Mouse (Mus musculus) olfactory bulb, adult 2 months (tissue): ENCODE data around the gene A630001G21Rik. TPM values are rescaled to one million over a fixed set of nuclear protein-coding genes. Genes with fewer than 3 reads are reported as not detected.

Experiments used
- H3K27ac ChIP-seq: fragments of 200-500 bp; 2 replicates; pipeline ENCODE4 v1.5.1; 2012; ENCODE audit warnings: low read depth, low read length; ENCODE audit not compliant: insufficient read depth
- H3K4me1 ChIP-seq: fragments of 200-500 bp; 2 replicates; pipeline ENCODE4 v1.6.1; 2012; ENCODE audit warnings: low read length; ENCODE audit not compliant: control insufficient read depth, insufficient read depth
- H3K4me3 ChIP-seq: fragments of 200-500 bp; 2 replicates; pipeline ENCODE4 v1.5.1; 2012; ENCODE audit warnings: mild to moderate bottlenecking, low read depth, low read length, moderate library complexity; ENCODE audit not compliant: insufficient read depth
- CTCF ChIP-seq: fragments of 200-500 bp; IDR thresholded peaks from 2 replicates; pipeline ENCODE4 v1.5.1; 2012; ENCODE audit warnings: low read depth, mild to moderate bottlenecking, low read length, moderate library complexity; ENCODE audit not compliant: insufficient read depth
- POLR2A ChIP-seq: fragments of 200-500 bp; IDR thresholded peaks from 2 replicates; pipeline ENCODE4 v1.6.1; 2012; ENCODE audit warnings: mild to moderate bottlenecking, low read depth, low read length, moderate library complexity; ENCODE audit not compliant: insufficient read depth
- WGBS: fragments of 180-500 bp; shearing (Covaris S2); methylation state at CpG from one replicate; pipeline ENCODE4 v1.1.7; 2018; 5-methylcytosine and 5-hydroxymethylcytosine counted together
- polyA plus RNA-seq: library from polyadenylated mRNA; stranded (reverse); fragments of >200 nt; gene quantifications from 2 replicates; pipeline ENCODE4 v1.2.4, GENCODE M21; 2012; ENCODE audit warnings: low replicate concordance; ENCODE audit not compliant: missing spikeins, insufficient read depth, insufficient read length

The A630001G21Rik gene
- polyA plus RNA-seq, 1 experiment: not detected

DNA sequence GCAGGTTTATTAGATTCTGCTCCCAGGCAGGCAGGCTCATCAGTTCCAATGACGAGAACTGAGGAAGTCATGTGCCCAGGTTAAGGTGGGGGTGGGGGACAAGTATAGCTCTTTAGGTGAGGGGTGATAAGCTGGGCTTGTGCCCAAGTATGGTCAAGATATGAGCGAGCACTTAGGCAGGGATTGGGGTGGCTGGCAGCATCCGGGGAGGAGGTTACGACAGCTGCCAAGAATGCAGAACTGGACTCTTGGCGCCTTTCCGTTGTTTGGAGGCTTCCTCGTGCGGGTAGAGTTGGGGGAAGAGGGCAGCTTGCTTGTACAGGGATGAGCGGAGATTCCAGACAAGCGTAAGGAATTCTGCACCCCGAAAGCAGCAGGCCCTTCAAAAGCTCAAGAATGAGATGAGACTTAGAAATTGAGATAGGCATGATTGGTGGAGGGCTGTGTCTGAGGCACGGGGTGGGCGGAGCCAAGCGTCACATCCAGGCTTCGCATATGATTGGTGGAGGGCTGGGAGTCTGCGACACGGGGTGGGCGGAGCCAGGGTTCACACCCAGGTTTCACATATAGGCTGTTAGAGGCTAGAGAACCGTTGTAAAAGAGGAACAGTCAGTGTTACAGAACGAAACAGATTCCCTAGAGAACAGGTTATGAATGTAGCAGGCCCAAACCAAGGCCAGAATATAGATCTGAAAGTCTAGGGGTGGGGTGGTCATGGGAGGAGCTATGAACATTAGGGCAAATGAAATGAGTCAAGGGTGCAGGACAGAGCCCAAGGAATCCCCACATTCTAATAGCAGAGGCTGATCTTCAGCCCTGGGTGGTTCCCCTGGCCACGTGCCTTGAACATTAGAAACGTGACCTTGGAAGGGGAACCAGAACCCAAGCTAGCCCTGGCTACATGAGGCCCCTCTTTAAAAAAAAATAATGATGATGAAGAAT, 74.9 kb downstream of the A630001G21Rik start:
- H3K4me1 ChIP-seq: peaks cover 5% of the 10 kb centered on the region
- TF ChIP-seq CTCF: no peak
- no peak for TF ChIP-seq POLR2A
- no peak overlapping the region for H3K27ac ChIP-seq
- 22% methylated on average over 22 of the region's 22 CpGs for WGBS
- H3K4me3 ChIP-seq: peak overlapping the region; percentile 31

DNA sequence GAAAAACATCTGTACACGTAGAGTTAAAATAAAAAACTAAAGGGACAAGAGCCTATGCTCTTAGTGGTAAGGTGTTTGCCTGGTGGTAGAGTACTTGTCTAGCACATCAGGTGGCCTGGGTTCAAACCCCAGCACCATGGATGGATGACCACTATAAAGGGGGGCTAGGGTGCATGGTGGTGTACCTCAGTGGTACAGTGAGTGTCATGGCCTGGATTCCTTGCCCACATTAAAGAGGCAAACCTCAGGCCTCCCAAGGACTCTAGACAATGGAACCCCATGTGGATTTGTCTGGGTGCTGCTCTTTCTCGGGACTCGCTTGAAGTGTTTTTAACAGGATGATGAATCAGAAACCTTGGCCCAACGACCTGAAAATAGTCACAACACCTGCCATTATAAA, 75.9 kb downstream of the A630001G21Rik start:
- H3K27ac ChIP-seq: no peak overlapping the region
- WGBS: 83% methylated on average over 4 of the region's 4 CpGs
- peaks cover 5% of the 10 kb centered on the region for H3K4me1 ChIP-seq
- no peak overlapping the region for H3K4me3 ChIP-seq
- TF ChIP-seq POLR2A (no peak), CTCF (no peak)

DNA sequence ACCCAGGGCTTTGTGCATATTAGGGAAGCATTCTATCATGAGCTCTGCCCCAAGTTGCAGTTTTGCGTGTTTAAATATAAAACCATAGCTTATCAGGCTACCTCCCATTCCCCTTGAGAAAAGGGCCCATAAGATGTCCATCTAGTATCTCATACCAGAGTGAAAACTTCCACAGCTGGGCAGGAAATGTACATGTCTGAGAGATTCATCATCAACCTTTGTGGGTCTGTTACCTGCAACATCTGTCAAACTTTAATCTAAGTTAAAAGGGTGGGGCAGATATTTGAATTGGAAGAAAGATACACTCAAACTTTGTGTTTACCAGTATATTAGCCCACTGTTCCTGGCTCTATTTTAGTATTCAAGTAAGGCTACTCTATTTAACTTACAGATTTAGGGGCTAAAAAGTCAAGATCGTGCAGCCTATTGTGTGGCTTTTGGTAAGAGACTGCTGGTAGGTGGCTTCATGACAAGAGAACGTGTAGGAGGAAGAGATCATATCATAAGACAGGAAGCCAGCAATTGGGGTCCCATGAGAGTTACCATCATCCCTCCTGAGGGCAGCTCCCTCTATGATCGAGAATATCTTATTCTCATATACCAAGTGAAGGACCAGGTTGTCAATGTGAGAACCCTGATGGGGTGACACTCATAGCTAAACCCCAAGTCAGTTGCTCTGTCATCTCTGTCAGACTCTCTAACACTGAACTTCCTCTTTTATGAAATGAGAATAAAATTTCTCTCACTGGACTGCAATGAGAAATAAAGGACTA, 80.5 kb downstream of the A630001G21Rik start:
- TF ChIP-seq POLR2A (no peak), CTCF (no peak)
- Histone ChIP-seq H3K27ac (no peak overlapping the region), H3K4me3 (no peak overlapping the region), H3K4me1 (no peaks in the 10 kb centered on the region)
- WGBS: 82% methylated on average over 4 of the region's 4 CpGs

DNA sequence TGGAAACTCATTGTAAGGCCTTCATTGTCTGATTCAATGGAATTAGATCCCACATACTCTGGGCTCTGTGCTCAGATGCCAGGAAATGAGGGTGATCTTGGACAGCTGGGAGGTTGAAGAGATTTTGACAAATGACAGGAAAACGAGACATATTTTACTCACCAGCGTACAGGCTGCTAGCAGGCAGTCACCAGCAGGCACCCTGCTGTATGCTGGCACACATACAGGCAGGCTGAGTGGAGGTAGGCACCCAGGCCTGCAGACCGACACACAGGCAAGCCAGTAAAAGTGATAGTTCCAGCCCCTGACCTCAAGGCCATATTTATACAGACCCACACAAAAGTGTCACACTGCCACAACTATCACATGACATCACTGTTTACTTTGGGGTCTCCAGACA, 82.8 kb downstream of the A630001G21Rik start:
- Histone ChIP-seq H3K4me3 (no peak overlapping the region), H3K27ac (no peak overlapping the region), H3K4me1 (no peaks in the 10 kb centered on the region)
- TF ChIP-seq CTCF: no peak
- no peak for TF ChIP-seq POLR2A
- 75% methylated on average over 3 of the region's 3 CpGs for WGBS

DNA sequence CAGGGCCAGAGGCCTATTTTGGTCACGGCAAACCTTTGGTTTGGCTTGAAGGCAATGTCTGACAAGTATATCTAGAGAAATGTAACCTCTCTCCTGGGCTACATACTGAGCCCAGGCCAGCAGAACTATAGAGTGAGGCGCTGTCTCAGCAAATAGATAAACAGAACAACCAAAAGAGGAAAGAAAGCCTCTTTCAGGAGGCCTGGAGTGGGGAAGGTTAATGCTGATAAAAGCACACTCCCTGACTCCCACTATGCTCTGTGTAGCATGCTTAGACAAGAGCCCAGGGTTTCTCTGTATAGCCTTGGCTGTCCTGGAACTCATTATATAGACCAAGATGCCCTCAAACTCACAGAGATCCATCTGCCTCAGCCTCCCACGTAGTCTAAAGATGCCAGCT, 85.2 kb downstream of the A630001G21Rik start:
- H3K4me3 ChIP-seq: no peak overlapping the region
- no peaks in the 10 kb centered on the region for H3K4me1 ChIP-seq
- TF ChIP-seq CTCF: no peak
- no peak for TF ChIP-seq POLR2A
- H3K27ac ChIP-seq: no peak overlapping the region
- 68% methylated on average over 3 of the region's 3 CpGs for WGBS

DNA sequence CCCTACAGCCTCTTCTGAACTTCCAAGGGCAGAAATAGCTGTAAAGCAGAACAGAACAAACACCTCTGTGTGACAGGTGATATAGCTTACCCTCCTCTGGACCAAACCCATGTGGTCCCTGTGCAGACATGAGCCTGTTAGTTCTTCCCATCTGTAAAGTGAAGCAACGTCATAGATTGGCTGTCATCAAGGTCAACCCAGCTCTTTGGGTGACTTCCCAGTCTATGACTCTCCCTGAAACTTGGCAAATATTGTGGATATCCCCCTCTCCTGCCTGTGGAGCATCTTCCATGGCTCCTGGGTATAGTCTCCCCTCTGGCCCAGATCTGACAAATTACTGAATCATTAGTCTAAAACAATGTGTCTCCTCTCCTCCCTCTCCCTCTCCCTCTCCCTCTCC, 86.2 kb downstream of the A630001G21Rik start:
- no peak for TF ChIP-seq CTCF
- no peak for TF ChIP-seq POLR2A
- H3K27ac ChIP-seq: no peak overlapping the region
- H3K4me1 ChIP-seq: no peaks in the 10 kb centered on the region
- H3K4me3 ChIP-seq: no peak overlapping the region
- WGBS: 71% methylated on average over 1 of the region's 1 CpGs

DNA sequence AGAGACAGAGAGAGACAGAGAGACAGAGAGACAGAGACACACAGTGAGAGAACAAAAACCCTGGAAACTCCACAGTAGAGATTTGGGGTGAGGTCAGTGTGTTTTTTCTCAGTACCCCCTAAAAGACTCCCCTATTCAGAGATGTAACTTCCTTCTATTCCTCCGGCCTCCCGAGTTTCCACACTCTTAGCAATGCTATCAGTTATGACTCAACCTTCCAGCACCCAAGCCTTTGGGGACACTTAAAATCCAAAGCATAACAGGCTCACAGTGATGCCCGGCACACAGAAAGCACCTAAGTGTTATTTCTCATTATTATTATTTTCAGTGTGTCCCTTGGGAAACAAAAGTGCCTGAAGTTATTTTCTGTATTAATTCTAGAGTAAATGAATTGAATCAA, 87.9 kb downstream of the A630001G21Rik start:
- Histone ChIP-seq H3K27ac (no peak overlapping the region), H3K4me3 (no peak overlapping the region), H3K4me1 (no peaks in the 10 kb centered on the region)
- TF ChIP-seq POLR2A: no peak
- no peak for TF ChIP-seq CTCF
- WGBS: 84% methylated on average over 3 of the region's 3 CpGs

DNA sequence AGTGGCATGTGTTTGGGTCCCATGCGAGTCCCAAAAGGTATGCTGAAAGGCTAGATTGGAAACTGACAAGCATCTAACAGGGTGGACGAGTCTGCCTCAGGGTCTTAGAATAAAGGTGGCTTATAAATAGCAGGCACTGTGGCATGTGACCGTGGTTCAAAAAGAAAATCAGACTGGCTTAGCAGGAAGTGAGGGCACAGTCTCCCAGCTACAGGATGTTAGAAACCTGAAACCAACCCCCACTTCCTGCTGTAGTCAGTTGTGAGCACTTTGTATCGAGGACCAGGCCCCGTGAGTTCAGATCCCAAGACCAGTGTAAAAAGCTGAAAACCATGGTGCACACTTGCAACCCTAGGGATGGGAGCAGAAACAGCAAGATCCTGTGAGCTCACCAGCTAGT, 91.1 kb downstream of the A630001G21Rik start:
- no peak overlapping the region for H3K4me3 ChIP-seq

DNA sequence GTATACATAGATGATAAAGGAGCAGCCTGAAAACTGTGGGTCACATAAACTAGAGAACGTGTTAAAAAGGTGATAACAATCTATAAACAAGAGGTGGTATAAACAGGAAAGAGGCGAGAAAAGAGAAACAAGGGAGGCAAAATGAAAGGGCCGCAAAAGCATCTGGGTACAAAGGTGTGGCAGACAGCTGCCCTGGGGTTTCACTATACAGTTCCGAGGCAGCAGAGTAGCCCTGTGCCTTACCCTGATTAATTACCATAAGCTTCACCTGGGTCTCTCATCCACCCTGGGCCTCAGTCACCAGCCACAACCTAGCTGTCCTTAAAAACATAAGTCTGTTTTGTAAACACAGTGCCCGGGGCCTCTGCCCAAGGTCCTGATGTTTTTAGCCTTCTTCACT, 91.8 kb downstream of the A630001G21Rik start:
- TF ChIP-seq CTCF: no peak
- no peak for TF ChIP-seq POLR2A
- no peak overlapping the region for H3K4me3 ChIP-seq
- no peak overlapping the region for H3K27ac ChIP-seq
- H3K4me1 ChIP-seq: no peaks in the 10 kb centered on the region
- WGBS: 83% methylated on average over 5 of the region's 5 CpGs

More for the DNA sequence above, 91.1 kb downstream of the A630001G21Rik start:
- H3K4me1 ChIP-seq: no peaks in the 10 kb centered on the region
- WGBS: 76% methylated on average over 5 of the region's 5 CpGs
- H3K27ac ChIP-seq: no peak overlapping the region
- no peak for TF ChIP-seq POLR2A
- TF ChIP-seq CTCF: no peak

DNA sequence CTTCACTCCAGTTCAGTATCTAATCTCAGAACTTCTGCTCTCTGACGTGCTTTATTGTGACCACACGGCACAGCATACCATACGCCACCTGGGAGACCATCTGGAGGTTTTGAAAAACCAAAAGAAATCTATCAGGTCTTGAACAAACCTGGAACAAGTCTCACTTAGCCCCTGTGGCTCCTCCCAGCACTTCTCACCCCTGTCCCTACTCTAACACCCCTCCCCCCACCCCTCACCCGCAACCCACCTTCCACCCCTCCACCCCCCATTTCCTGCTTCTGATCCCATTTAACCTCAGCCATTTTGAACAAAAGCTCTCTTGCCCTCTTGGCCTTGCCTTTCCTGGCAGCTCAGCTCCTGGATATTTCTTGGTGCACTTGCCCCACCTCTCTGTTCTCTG, 98.2 kb downstream of the A630001G21Rik start:
- H3K4me1 ChIP-seq: no peaks in the 10 kb centered on the region

More for the DNA sequence above, 98.2 kb downstream of the A630001G21Rik start:
- TF ChIP-seq CTCF (no peak), POLR2A (no peak)
- H3K4me3 ChIP-seq: no peak overlapping the region
- WGBS: 87% methylated on average over 4 of the region's 4 CpGs
- no peak overlapping the region for H3K27ac ChIP-seq

Other genes starting within 250 kb of the A630001G21Rik start
- not detected in 2 replicates for gene G530012D18Rik, start 203.0 kb downstream of the A630001G21Rik start, polyA plus RNA-seq
- 241 TPM in 1 of 2 replicates, not detected in the other for gene Sp110, start 179.8 kb downstream of the A630001G21Rik start, polyA plus RNA-seq
- gene Sp140, start 178.3 kb downstream of the A630001G21Rik start, polyA plus RNA-seq: not detected in 2 replicates
- gene Sp100, start 128.7 kb downstream of the A630001G21Rik start, polyA plus RNA-seq: 182 TPM in 1 of 2 replicates, not detected in the other
- 256 TPM in 1 of 2 replicates, not detected in the other for gene Cab39, start 14.8 kb upstream of the A630001G21Rik start, polyA plus RNA-seq
- gene Itm2c, start 115.6 kb upstream of the A630001G21Rik start, polyA plus RNA-seq: not detected in 2 replicates
- not detected in 2 replicates for gene 4933407L21Rik, start 149.8 kb upstream of the A630001G21Rik start, polyA plus RNA-seq
- gene Gpr55, start 182.4 kb upstream of the A630001G21Rik start, polyA plus RNA-seq: not detected in 2 replicates
- gene Spata3, start 238.2 kb upstream of the A630001G21Rik start, polyA plus RNA-seq: not detected in 2 replicates